Mouse (Mus musculus) hematopoietic stem cell, adult 5-6 weeks (primary cell): ENCODE measurements around the gene Hoxd10. TPM values are rescaled to one million over a fixed set of nuclear protein-coding genes. Genes with fewer than 3 reads are reported as not detected.

Experiments used
- ATAC-seq, 2 experiments: fragments of 125-278 bp in 1 of 2; replicated peaks in 1 of 2; 2 replicates each; pipeline ENCODE4 v1.8.0; 2016 to 2017; ENCODE audit warnings: inconsistent platforms in 2 of 2, mild to moderate bottlenecking in 2 of 2, moderate number of reproducible peaks in 2 of 2, low read depth in 1 of 2, moderate TSS enrichment in 1 of 2; ENCODE audit not compliant: low FRiP score in 2 of 2, poor library complexity in 2 of 2, severe bottlenecking in 2 of 2, insufficient read depth in 1 of 2, low TSS enrichment in 1 of 2
- total RNA-seq: library from RNA; stranded (forward); fragments of 172-1452, 232-1000 nt; gene quantifications from 2 replicates; pipeline ENCODE4 v1.2.3, GENCODE M21; 2017

The Hoxd10 gene
- total RNA-seq, 1 experiment from 2014 or later, result not detected

DNA sequence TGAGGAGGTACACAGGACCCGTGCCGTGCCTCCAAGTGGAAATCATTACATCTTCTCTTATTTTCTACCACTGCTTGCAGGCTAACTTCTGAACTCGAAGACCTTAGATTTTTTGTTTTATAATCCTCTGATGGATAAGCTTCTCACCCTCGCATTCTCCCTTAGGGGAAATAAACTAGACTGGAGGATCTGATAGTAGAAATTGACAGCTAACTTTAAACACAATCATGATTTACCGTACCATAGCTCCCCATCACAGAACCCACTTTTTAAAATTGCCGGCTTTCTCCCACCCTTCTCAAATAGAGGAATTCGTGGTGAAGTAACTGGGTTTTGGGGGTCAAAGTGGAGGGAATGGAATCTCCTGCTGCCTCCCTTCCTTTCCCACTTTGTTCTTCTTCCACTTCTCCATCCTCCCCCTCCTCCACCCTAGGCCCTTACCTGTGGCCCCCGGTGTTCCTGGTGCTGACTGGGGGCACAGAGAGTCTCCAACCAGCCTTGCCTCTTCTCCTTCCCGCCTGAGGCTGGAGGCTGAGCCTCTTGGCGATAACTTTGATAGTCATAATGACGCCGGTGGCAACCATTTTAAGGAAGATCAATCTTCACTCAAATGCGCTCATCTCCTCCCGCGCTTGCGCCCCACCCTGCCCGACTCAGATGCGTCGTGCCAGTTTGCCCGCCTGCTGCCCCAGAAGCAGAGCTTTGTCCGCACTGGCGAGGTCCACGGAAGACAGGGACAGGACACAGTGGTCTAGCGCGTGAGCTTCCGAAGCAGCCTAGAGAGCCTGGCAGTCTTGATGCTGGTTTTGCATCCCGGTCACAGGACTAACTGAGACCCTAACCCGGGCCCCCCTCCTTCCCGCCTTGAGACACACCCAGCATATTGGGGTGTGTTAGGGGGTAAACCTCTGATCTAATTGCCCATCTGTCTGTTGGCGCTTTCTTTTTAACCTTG is 31.0 kb upstream of the Hoxd10 start:
- ATAC-seq, result no peak

GRCm38 (mm10) chr2:74661685-74662084 is 30.0 kb upstream of the Hoxd10 start:
- ATAC-seq, result no peak

- peak; percentile 57 to 65; a peak in 3 of 4 replicates for ATAC-seq
Observed at GRCm38 (mm10) chr2:74663291-74663925, 28.3 kb upstream of the Hoxd10 start.

GRCm38 (mm10) chr2:74666411-74666810 is 25.3 kb upstream of the Hoxd10 start:
- no peak for ATAC-seq

DNA sequence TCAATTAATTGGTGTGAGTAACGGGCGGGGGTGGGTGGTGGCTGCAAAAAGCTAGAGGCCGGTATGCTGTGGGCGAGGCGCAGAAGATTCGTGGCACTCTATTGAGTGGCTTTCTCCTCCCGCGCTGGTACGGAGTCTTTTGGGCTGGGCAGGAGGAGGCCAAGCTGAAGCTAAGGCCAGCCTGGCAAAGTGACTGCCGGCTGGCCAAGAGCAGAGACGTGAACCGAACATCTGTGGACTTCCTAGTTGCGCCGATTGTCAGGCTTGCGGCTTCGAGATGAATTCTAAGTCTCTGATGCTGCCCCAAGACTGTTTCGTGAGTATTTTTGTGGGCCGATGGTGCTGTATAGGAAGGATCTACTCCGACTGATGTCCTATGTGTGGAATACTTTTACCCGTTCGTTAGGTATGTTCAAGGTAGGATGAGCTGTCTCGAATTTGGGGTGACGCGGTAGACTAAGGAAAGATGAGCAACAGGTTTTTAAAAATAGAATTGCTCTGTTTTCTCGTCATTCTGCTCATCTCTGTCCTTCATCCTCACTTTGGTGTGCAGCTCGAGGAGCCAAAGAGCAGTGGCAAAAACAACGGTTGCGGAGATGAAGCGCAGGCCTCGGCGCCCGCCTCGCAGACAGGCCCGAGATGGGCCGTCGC is 24.4 kb upstream of the Hoxd10 start:
- no peak for ATAC-seq

- ATAC-seq, result no peak
Observed at GRCm38 (mm10) chr2:74667842-74668357, 23.8 kb upstream of the Hoxd10 start, which contains the start of gene Hoxd13. Gene Hoxd13, plus strand, starts transcription at chr2:74668310.

- no peak for ATAC-seq
Observed at GRCm38 (mm10) chr2:74668370-74669229, 23.1 kb upstream of the Hoxd10 start.

GRCm38 (mm10) chr2:74669230-74669578 is 22.5 kb upstream of the Hoxd10 start:
- ATAC-seq, result no peak

DNA sequence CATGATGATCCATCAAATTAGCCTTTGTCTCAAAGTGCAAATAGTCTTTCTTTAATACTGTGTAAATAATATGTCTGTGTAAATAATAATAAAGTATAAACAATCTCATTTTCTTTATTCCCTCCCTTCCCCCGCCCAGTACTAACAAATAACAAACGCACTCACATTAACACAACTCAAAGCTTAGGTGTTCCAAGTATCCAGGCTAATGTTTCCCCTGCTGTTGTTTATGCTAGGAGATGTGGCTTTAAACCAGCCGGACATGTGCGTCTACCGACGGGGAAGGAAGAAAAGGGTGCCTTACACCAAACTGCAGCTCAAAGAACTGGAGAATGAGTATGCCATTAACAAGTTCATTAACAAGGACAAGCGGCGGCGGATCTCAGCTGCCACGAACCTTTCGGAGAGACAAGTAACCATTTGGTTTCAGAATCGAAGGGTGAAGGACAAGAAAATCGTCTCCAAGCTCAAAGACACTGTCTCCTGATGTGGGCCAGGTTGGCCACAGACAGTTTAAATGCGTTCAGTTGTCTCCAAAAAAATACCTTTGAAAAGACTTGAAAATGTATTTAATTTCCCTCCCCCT is 22.0 kb upstream of the Hoxd10 start:
- ATAC-seq, result no peak

DNA sequence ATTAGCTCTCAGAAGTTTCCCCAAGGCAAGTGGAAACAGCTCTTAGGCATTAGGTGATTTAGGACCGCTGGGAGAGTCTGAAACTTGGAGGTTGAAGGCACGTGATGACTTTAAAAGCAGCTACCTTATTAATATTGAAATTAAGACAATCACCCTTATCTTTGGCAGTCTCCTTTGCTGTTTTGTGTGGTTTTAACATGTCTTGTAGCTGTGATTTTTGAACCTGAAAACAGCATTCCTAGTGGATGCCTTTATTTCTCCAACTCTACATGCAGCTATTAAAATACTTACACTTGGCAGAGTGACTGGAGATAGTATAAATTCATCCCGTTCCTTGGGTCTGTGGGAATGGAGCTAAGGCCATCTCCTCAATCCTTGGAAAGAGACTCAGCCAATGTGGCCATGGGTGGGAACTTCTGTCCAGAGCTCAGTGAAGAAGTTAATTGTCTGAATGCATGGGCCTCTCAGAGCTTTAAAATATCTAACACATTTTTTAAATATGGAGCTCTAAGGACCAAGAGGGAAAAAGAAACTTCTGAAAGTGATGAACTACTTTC is 21.0 kb upstream of the Hoxd10 start:
- ATAC-seq, result no peak

GRCm38 (mm10) chr2:74671847-74672246 is 19.9 kb upstream of the Hoxd10 start:
- no peak for ATAC-seq

- ATAC-seq, result peak in 1 of 2 experiments; percentile 67; a peak in 1 of 4 replicates
Observed at GRCm38 (mm10) chr2:74672481-74673362, 19.0 kb upstream of the Hoxd10 start.

GRCm38 (mm10) chr2:74673835-74674425 is 17.8 kb upstream of the Hoxd10 start:
- ATAC-seq, result no peak

- no peak for ATAC-seq
Observed at GRCm38 (mm10) chr2:74674881-74675665, 16.7 kb upstream of the Hoxd10 start, which contains the start of gene Hoxd12. Gene Hoxd12, plus strand, starts transcription at chr2:74675013.
